Mouse (Mus musculus): ENCODE measurements around the gene Fam43a.

The Fam43a gene

DNA sequence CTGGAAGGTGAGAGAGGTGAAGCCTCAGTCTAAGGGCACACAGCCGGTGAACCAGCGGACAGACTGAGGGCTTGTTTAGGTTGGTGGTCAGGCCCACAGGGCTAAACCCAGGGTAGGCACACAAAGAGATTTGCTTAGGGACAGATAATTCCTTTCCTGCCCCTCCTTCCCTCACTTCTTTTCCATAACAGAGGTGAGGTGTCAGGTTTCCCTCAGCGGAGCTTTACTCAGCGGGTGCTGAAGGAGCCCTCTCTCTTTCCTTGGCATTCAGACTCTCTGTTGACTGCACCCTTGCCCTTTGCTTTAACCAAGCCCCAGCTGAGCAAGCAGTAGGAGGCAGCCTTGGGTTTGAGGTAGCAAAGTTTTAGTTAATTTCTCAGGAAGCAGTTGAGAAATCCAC is 41.9 kb downstream of the Fam43a start:
- no peak for TF ChIP-seq GATA4 (IDR thresholded peaks at IDR 0.05; ENCODE audit: insufficient replicate concordance, low read length)

DNA sequence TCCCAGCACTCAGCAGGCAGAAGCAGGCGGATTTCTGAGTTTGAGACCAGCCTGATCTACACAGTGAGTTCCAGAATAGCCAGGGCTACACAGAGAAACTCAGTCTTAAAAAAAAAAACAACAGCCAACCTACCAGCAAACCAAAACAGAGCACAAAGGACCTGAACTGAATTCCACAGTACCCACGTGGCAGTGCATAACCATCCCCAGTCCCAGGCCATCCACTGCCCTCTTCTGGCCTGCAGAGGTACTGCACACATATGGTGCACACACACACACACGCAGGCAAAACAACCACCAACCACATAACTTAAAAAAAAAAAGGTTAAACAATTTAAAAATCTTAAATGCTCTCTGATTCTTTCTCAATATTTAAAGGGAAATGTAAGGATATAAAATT is 42.7 kb downstream of the Fam43a start:
- TF ChIP-seq GATA4 (IDR thresholded peaks at IDR 0.05; ENCODE audit: insufficient replicate concordance, low read length) = no peak

DNA sequence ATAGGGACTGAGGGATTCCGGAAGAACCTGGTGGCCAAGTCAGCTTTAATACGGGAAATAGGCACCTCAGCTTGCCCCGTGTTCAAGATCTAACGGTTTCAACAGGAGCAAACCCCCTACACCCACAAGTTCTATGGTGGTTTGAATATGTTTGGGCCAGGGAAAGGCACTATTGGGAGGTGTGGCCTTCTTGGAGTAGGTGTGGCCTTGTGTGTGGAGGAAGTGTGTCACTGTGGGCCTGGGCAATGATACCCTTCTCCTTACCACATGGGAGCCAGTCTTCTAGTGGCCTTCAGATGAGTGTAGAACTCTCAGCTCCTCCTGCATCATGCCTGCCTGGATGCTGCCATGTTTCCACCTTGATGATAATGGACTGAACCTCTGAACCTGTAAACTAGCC is 45.5 kb downstream of the Fam43a start:
- TF ChIP-seq GATA4 (IDR thresholded peaks at IDR 0.05; ENCODE audit: insufficient replicate concordance, low read length) = no peak

DNA sequence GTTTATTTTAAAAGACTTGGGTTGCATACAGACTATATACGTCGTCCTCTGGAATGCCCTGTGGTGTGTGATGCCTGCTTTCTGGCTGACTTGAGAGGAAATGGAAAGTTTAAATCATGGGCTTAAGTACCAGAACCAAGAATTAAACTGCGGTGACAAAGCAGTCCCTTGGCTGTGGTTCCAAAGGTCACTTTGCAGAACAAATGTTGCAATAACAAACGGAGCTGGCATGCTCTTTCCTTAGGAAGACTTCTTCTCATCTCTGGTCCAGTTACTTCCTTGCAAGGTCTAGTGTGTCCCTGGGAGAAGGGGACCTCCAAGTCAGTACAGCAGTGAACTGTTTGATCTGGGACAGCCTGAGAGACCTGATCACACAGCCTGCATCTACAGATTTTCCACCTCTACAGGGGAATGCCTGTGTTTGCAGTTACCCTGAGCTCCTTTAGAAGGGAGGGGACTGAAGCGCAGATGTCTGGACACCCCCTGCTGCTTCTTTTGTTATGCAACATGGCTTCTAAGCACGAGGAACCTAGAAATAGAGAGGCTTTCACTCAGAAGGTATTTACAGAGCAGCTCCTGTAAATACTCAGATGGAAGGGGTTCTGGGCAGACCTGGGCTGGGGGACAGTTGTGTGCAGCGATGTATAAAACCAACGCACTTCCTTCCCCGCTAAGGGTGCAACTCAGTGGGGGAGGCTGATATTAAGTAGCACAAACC is 46.5 kb downstream of the Fam43a start:
- no peak for TF ChIP-seq GATA4 (IDR thresholded peaks at IDR 0.05; ENCODE audit: insufficient replicate concordance, low read length)

DNA sequence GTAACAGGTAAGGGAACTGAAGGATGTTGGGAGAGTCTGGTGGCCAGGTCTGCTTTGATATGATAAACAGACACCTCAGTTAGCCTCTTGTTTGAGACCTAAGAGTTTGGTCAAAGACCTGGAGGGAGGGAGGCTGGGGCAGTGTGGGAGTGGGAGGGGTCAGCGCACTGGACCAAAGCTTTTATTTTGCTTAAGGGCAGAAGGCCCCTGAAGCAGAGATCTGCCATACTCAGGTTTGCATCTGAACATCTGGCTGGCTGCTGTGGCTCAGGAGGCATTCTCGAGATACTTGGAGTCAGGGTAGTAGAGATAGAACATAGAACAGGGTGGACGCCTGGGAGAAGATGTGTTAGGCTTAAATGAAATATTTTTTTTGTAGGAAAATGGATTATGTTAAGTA is 47.3 kb downstream of the Fam43a start:
- no peak for TF ChIP-seq GATA4 (IDR thresholded peaks at IDR 0.05; ENCODE audit: insufficient replicate concordance, low read length)

DNA sequence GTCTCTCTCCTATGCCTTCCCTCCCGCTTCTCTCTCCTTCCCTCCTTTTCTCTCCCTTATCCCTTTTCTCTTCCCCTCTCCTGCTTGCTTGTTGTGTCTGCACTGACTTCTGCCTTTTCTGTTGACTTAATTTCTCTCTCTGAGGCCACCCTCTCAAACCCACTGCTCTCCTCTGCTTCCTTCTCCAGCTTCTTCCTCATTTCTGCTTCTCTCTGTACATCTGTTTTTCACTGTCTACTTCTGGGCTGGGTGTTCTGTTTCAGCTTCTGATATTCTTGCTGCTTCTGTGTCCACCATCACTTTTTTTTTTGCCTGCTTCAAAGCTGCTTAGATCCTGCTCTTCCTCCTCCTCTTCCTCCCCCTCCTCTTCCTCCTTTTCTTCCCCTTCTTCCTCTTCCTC is 51.8 kb downstream of the Fam43a start:
- TF ChIP-seq GATA4 (IDR thresholded peaks at IDR 0.05; ENCODE audit: insufficient replicate concordance, low read length) = no peak
